Mouse (Mus musculus) layer of hippocampus, adult 18-20 months (tissue): ENCODE measurements at regions not wholly inside any gene's neighbourhood (a gene's known extent, or its start where the extent isn't known, plus 50 kb on each side); places are given as distances from the start of the nearest gene placed in this dataset.

Experiments used
- DNase-seq, 2 experiments: peaks; one replicate each; pipeline ENCODE4 v3.0.0; 2022; ENCODE audit warnings: low spot score in 2 of 2

GRCm38 (mm10) chr7:89088141-89088540, 315.9 kb downstream of the Tmem135 start:
- DNase-seq = no peak

GRCm38 (mm10) chr7:89086348-89086747, 317.7 kb downstream of the Tmem135 start:
- peak; percentile 11 to 72 for DNase-seq

- no peak for DNase-seq
These were observed 329.9 kb downstream of the Tmem135 start for GRCm38 (mm10) chr7:89073939-89074690.

- no peak for DNase-seq
These were observed 334.0 kb downstream of the Tmem135 start for GRCm38 (mm10) chr7:89070030-89070429.

DNA sequence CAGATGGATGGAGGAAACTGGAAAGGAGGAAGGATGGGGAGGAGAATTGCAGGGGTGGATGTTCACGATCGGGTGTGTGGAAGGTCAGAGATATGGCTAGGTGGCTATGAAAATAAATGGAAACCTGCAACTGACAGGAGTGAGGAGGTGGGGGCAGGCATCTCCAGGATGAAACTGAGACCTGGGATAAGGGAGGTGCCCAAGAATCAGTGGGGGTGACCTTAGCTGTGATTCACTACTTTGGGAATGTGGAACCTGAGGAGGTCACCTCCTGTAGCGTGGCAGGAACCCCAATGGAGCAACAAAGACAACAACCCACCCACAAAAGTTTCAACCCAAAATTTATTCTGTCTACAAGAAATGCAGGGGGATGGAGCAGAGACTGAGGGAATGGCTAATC, 339.6 kb downstream of the Tmem135 start:
- DNase-seq = no peak

GRCm38 (mm10) chr7:89063630-89064029, 340.4 kb downstream of the Tmem135 start:
- DNase-seq = no peak

DNA sequence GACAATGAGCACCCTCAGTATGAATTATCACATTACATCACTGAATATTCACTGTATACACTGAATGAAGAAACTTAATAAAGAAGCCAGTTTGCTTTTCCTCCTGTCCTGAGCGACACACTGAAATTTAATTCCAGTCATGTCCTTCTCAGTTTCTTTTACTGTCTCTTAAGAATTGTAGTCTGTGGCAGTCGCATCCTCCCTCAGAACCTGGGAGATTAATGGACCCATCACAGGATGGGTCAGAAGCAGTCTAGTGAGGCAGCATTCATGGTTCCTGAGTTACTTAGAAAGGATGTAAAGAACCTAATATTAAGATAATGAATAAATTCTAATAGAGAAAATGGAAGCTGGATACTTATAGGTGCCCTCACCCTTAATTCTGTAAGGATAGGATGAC, 349.5 kb downstream of the Tmem135 start:
- DNase-seq = no peak

- peak; percentile 17 to 20 for DNase-seq
These were observed 352.8 kb downstream of the Tmem135 start for GRCm38 (mm10) chr7:89051240-89051639.

DNA sequence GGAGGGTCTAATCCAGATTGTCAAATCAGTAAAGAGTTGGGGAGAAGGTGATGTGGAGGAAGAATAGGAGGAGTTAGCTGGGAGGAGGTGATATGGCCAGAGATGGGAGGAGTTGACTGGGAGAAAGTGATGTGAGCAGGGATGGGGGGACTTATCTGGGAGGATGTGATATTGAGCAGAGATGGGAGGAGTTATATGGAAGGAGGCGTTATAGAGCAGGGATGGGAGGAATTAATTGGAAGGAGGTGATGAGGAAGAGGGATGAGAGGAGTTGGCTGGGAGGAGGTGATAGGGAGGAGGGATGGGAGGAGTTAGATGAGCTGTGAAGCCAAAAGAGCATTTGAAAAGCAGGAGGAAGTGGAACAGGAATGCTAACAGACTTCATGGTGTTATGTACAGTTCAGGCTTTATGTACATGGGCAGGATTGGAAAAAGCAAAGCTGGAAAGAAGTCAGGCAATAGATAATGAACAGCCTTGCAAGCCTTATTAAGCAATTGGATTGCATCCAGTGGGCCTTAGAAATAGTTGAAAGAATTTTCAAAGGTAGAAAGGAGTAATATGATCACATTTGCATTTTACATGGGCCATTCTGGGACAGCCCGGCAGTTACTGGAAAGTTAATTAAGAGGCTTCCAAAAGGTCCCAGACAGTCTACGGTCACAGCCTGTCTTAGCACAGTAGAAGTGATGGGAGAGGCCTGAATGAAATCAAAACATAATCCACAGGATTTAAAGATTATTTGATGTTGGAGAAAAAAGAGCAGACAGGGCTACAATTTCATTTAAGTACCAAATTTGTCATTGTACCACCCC, 357.4 kb downstream of the Tmem135 start:
- no peak for DNase-seq

DNA sequence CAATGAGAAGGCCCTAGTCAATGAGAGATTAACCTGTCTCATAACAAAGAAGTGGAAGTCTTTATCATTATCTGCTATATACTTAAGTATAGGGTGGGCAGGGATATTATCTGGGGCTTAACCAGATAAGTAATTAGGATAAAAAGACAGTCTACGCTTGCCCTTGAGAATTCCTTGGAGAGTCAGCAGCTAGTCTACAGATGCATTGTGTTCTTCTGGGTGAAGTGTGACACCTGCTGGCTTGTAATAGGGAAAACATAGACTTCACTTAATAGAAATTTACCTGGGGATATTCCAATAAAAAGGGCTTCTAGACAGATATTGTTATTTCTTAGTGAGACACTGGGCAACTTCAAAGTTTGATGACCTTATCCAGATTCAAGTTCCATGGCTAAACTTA, 361.0 kb downstream of the Tmem135 start:
- peak in 1 of 2 experiments; percentile 39 for DNase-seq

- no peak for DNase-seq
These were observed 362.7 kb downstream of the Tmem135 start for GRCm38 (mm10) chr7:89041287-89041686.

DNA sequence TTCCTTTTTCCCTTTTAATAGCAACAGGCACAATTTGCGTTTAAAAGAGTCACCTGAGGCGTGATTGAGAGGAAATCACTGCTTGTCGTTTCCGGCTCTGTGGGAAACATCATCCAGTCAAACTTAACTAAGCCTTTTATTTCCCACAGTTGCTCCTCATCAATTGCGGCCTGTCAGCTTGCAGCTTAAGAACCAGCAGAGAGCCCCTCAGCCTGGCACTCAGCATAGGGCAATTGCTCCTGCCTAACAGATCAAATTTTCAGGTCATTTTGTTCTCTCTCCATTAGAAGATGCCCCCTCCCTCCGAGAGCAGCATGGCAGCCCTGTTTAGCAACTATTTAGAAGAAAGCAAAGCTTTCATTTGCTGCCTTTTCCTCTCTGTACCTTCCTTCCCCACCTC, 363.9 kb downstream of the Tmem135 start:
- no peak for DNase-seq

GRCm38 (mm10) chr7:89035138-89035996, 368.7 kb downstream of the Tmem135 start:
- DNase-seq = no peak

DNA sequence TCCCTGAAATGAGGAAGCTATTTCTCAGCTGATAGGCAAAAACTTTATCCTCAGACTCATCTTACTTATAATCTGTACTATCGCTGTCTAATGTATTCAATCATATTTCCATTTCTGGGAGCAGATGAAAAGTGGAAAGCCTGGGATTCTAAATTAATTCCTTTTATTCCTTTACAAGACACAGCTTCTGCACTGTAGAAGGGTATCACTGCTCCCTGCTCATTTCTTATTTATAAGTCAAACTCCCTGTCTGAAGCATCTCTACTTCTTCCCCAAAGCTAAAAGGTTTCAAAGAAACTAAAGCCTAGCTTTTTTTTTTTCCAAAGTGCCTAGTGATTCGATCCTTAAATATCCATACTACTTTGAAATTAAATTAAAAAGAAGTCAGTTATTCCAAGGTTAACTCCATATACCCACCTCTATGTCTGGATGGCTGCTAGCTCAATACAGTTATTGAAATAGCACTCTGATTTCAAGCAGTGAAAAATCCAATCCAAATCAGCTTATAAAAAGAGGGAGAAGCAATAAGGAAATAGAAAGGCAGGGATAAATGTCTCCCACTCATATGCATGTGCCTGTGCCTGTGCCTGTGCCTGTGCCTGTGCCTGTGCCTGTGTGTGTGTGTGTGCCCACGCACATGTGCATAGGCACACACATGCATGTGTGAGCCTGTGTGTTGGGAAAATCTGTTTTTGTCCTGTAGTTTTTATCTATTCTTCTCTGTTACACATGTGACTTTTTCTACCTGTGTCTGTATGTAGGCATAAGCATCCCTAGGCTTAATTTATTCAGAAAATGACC, 380.6 kb downstream of the Tmem135 start:
- no peak for DNase-seq

- no peak for DNase-seq
These were observed 405.1 kb downstream of the Tmem135 start for GRCm38 (mm10) chr7:88998815-88999392.

DNA sequence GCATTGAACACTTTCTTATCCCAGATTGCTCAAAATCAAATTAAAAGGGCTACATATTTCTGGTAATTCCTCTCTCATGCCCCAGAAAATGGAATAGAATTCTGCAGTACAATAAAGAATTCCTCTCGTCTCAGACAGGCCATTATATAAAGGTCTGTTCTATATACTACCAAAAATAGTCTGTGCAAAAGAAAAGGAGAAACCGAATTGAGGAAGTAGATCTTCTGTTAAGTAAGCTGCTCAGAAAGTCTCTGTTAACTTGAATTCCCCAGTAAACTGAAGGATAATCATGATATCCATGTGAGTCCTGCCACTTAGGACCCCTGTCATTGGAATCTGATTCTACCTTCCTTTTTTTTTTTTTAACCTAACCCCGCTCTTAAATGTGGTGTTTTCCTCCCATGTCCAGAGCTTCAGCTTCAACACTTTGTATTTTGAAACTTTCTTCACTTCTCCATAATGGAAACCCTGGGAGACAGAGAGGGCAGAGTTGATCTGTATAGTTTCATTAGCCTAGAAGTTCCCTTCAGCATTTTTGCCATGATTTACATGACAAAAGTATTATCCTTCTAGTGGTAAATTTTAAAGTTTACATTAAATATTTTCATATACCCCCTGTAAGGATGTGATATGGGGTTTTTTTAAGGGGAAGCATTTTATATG, 406.1 kb downstream of the Tmem135 start:
- no peak for DNase-seq

GRCm38 (mm10) chr7:88974436-88974835, 429.6 kb downstream of the Tmem135 start:
- DNase-seq = no peak

DNA sequence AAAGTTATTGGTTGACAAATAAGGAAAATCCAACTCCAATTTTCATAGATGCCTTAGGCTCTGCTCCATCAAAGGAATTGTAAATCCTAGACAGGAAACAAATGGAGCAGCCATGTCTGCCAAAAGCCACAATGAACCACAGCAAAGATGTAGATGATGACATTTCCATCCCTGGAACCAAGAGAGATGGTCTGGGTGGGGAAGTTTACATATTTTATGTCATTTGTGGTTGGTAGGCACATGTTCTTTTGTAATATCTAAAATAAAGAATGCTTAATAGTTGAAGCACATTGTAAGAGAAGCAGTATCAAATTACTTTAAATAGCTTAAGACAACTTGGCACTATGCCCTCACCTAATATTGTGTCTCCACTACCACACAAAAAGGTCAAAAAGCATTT, 443.2 kb downstream of the Tmem135 start:
- DNase-seq = no peak

DNA sequence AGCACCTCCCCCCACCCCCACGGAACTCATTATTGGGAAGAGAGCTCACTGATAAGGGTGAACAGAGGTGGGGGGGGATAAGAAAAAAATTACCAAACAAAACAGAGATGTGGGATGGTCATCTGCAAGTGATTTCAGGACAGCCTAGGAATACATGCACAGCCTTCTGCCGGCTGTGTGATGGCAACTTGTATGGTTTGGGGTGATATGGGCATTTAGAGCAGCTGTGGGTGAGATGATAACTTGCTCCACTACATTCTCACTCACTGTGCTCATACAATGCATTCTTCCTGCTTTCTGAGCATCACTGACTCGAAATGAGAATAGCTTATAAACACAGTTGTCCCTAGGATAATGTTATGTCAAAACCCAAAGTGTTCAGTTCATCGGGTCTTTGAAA, 443.8 kb downstream of the Tmem135 start:
- DNase-seq = no peak
